Mouse (Mus musculus) thymus, postnatal 14 days (tissue): ENCODE data around the gene Rad51b.
A peak's percentile ranks its signal among the peaks of the same experiment; 100 is the strongest.
"Not testable (repeated sequence)": the region's sequence is repeated elsewhere in the genome, so short reads cannot be mapped to it uniquely, and the experiment has no call there.

Source experiments
- DNase-seq: peaks from one replicate; pipeline ENCODE4 v3.0.0; 2021

Gene Rad51b

DNA sequence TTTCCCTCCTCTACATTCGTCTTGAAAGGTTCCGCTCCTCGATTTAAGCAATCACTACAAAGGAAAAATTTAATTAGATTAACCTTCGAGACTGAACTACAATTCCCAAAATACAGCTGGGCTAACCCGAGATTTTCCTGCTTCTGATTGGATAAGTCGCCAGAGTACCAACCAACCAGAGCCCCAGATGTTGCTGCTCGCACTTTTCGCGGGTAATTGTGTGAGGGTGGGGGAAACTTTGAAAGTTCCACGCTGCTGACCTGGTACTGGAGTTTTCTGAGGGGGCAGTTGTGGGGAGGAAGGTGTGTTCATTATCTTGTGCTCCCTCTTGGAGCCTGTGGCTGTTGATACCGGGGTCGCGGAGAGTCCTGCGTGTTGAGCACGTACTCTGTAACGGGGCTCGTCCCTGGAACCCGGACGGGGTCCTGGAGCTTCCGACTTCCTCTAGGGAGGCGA lies at the start of gene Rad51b:
Rad51b (plus strand) TSS at position 162 of the 456 bp plus-strand sequence.
- peak; percentile 78 for DNase-seq

DNA sequence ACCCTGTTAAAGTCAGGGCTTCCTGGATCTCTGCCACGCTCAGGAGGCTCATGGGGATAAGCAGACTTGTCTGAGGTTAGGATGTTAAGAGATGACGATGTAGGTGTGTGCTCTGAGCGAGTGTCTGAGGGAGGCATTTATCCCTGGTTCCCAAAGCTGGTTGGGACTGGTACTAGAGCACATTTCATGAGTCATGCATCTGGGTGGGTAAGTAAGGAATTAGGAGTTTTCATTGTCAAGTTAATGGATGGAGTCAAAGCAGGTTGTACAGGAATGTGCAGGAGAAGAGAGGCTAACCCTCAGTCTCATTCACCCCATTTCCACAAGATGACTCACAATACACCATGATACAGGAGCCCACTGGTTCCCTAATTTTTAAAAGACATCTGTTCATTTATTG lies 49.0 kb upstream of the Rad51b start:
- DNase-seq: no peak

DNA sequence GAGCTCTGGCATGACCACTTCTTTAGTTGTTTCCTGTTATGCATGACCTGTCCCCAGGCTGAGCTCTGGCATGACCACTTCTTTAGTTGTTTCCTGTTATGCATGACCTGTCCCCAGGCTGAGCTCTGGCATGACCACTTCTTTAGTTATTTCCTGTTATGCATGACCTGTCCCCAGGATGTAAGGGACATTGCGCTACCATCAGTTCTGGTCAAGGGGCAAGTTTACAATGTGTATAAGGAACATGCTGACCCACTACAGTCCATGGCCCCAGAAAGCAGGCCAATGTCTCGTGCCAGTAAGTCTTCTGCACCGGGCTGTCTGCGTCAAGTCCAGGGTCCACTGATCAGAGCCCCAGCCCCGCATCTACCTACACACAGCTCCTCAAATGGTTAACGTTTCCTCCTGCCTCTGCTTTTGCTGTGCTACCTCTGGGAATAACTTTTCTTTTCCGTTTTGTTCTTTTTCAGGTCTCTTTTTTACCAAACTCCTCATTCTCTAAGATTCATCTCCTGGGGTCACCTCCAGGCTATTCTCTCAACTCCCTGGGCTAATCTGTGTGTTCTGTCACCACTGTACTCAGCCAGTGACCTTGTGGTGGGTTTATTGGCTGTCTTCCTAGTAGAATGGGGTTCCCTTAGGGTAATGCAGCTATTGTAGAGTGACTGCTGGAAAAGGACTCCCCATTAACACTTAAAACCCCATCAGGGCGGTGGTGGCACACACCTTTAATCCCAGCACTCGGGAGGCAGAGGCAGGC lies 43.6 kb upstream of the Rad51b start:
- DNase-seq: no peak

DNA sequence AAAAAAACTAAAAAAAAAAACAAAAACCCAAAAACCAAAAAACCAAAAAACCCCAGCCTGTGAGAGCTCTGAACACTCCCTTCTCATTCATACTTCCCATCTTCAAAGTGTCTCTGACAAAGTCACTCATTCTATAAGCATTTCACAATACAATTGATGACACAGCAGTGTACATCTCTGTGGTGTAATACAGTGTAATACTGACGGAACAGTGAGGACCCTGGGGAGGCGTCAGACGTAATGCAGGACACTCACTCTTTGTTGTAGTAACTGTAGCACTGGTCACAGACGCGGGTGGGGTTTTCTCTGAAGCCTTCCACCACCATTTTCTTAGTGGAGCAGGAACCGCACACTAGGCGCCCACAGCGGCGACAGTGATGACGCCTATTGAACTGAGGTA lies 42.1 kb upstream of the Rad51b start:
- DNase-seq: no peak

DNA sequence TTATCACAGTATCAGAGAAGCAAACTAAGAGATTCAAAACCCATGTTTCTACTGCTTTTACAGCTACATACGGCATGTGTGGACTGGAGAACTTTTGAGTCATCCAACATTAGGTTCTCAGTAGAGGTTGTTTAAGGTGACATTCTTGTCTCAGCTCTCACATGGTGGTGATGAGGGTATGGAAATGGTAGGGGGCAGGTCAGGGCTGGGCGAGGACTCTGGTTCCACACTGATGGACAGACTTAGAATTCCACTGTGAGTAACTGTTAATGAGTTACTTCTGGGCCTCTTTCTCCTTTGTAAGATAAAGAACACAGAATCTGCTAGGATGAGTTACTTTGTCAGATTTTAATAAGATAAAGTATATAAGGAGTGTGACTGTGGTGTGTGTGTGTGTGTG lies 36.9 kb upstream of the Rad51b start:
- DNase-seq: no peak

DNA sequence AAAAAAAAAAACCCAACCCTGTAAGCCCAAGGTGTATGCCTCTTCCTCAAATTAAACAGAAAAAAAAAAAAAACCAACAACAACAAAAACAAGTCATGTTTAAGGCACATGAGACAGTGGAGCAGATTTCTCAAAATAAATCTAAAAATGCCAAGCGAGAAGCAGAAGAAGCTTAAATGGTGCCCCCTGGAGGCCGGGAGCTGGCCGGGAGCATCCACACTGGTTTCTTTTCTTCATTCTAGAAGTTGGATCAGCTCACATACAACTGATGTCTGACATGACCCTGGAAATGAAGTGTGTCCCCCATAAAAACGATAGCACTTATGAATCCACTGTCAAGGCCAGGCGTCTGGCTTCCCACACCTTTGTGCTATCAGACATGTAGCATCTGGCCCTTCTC lies 36.0 kb upstream of the Rad51b start:
- DNase-seq: peak; percentile 10

DNA sequence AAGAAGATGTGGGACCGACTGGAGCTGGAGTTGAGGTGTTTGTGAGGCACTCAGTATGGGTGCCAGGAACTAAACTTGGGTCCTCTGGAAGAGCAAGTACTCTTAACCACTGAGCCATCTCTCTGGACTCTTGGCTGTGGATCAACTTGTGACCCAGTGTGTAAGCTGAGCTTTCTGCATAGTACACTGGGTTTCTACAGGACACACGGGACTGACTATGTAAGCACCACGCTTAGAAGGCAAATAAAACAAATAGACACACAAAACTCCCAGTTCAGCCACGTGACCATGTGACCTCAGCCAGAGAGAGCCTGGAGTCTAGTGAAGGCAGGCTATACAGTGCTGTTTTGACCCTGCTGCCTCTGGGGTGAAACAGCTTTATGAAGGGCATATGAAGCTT lies 24.5 kb upstream of the Rad51b start:
- no peak for DNase-seq

DNA sequence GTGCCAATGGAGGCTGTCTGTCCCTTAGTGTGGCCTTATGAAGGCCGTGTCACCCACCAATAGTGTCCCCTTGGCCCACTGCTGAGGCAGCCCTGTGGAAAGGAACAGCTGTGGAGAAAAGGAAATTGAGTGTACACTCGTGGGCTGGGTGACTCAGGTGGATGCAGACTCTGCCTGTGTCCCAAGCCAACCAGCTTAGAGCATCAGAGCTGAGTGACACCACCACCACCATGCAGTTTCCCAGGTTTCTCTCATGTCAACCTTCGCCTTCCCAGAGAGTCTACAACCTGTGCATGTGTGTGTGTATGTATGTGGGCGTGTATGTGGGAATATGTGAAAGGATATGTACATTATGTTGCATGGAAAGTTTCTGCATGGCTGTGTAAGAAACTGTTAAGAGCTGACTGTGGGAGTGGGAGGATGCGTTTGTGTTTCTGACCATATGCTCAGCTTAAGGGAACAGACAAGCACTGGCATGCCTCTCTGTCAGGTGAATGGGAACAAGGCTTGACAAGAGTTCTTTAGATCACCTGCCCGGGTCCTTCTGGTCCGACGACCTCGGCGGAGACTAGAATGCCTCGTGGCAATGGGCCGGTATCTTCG lies 17.5 kb upstream of the Rad51b start:
- DNase-seq: no peak

DNA sequence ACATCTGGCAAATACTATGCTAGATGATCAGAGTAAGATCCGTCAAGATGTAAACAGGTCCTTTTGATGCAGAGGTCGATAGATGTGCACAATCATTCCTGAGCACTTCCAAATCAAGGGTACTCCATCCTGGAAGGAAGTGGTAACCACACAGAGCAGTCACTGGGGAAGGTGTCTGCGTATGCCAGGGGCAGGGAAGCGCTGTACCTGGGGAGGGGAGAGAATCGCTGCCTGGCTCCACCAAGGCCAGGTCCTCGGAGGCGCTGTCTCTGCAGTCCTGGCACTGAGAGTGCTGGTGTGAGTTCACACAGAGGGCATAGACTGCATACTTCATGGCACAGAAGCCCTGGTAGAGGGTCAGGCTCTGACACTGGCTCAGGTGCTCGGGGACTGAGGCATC lies 14.5 kb upstream of the Rad51b start:
- DNase-seq: no peak

DNA sequence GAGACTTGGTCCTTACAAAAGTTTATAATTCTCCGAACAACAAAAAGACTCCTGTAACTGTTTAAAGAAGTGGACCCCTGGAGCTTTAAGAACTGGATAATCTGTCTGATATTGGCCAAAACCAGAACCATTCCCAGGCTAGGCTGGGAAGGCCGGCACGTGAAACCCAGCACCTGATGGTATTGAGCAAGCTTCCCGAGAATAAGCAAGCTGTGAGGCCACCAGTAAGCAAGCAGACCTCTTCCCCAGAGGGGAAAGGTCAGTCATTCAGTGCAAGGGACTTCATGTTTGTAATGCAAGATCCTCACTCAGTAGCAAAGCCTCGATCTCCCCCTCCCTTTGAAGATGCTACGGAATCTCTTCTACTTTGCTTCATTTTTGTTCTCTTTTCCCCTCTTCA lies 4.2 kb upstream of the Rad51b start:
- DNase-seq: no peak

DNA sequence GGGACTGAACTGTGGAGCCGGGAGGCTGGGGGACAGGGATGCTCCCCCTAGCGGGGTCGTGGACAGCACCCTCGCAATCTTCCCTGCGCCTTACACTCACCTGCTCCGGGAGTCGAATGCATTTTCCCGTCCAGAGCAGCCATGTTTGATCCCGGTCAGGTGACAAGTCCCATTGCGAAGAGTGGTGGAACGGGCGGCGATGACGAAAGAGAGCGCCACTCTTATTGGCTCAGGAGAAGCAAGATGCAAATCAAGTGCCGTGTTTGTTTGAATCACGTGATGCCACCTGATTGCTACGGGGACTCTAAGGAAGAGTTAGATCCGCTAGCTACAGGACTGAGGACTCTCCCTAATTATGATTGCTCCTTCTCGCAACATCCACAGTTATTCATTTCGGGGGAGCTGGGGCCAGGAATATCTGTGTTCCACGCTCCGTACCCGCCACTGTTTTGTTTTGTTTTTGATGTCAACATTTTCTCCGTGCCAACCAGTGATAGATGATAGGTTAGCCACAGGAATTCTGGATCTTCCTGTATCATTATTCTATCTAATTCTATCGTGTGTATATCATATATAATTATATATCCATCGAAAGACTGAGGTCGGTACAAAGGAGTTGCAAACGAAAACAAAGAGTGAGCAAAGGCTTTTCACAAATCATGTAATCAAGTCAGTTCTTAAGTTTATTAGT lies 811 bp upstream of the Rad51b start, which contains the start of gene Zfyve26:
Zfyve26 (minus strand) TSS at position 179 of the 691 bp plus-strand sequence.
- DNase-seq: peak; percentile 91

DNA sequence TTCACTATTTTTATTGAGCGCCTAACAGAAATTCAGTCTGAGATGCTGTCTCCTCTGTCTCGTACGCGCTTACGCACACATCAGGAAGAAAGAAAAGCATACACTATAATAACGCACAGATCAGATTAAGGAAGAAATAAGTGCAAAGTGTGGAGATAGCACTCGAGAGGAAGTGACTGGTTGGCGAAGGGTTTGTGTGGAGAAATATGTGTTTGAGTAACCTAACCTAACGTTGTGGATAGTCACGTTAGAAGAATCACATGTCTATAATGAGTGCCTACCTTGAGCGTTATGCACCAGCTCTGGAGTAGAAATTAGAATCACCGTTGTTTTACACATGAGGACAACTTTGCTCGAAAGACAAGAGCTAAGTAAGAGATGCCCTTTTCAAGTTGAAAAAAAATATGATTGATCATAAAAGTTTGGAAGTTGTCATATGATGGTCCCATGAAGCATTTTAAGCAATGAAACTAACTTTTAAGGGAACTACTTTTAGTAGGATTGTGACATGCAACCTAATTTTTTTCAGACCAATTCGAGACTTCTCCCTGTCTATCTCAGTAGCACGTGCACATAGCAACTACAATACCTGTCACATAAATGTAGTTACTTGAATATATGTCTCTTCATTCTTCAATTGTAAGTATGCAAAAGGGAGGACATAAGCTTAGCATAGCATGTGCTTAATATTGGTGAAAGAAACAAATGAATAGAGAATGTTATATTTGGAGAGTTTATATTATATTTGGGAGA lies 978 bp downstream of the Rad51b start:
- DNase-seq: no peak

DNA sequence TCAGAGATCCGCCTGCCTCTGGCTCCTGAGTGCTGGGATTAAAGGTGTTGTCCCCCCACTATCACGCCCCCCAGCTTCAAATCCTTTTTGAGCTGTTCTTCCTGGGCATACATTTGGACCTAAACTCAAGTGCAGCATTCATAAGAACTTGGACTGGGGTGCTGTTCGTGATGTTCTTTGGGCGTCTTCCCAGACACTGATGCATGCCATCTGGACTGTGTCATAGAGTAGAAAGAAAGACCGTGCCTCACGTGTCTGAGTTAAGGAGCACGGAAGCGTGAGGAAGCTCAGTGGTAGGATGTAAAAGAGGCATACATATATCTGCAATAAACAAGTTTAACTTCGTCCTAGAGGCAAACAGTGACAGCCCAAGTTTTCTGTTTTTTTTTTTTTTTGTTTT lies 4.7 kb downstream of the Rad51b start:
- no peak for DNase-seq

DNA sequence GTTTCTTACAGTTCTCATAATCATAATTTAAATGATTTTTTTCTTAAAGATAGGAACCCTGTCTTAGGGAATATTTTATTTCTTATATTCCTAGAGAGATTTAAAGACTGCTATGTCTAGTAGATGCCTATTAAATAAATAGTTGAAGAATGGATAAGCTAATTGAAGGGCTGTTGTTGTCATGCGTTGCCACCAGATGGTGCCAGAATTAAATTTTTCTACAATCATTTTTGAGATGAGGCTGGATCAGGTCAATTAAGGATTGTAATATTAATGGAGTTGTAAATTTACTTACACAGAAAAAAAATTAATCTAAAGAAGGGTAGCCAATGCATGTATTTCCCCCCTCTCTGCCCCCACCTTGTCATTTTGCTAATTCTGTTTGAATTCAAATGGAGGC lies 8.0 kb downstream of the Rad51b start:
- DNase-seq: no peak

DNA sequence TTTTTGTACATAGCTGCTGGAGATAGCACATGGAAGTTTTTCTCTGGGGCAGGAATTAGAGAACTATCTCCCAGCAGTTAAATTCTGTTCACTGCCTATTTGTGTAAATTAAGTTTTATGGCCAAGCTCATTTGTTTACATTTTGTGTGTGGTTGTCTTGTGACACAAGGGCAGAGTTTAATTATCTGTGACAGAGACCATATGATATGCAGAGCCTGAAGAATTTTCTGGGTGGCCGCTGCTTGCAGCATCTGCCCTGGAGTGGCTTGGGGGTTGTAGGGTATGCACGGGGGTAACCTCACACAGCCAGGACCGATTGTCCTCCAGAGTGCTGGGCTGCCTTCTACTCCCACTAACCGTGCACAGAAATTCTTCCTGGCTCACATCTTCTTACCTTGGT lies 8.9 kb downstream of the Rad51b start:
- no peak for DNase-seq

DNA sequence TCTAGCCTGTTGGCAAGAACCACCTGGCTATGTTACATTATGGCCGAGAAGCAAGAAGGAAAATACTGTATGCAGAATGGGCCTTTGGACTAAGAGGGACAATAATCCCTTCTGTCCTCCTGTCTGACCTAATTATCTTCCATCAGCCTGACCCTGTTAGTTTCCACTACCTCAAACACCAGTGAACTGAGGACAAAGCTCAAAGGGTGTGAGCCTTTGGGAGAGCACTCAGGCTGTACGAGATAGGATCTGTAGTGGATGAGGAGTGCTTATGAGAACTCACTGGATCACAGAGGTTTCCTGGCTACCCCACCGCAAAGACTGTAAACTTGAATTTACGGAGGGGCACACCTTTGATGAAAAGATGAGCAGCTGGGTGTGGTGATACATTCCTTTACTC lies 16.6 kb downstream of the Rad51b start:
- DNase-seq: no peak

DNA sequence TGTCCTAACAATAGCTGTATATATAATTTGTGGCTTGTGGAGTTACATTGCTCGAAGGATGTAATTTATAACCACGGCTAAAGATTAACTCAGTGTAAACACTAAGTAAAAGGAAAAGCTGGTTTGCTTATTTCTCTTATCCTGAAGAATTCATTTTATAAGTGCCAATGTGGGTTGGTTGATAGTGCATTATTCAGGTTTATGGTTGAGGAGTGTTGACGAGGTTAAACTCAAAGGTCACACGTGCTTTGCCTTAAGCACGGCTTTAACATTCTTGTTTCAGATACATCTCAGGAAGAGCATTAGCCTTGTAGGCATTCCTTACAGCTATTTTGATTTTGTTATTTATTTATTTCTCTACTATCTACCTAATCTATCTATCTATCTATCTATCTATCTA lies 20.3 kb downstream of the Rad51b start:
- no peak for DNase-seq

DNA sequence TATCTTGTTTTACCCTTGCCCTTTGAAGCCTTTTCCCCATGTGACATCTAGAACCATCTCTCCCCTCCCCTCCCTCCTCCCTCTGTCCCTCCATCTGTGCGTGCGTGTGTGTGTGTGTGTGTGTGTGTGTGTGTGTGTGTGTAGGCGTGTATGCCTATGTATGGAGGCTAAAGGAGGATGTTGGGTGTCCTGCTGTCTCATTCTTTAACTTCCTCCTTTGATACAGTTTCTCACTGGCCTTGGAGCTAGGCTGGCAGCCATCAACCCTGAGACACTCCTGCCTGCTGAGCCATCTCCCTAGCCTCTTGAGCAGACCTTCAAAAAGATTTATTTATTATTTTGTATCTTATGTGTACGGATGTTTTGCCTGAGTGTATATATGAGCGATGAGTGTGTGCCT lies 23.8 kb downstream of the Rad51b start:
- no peak for DNase-seq

DNA sequence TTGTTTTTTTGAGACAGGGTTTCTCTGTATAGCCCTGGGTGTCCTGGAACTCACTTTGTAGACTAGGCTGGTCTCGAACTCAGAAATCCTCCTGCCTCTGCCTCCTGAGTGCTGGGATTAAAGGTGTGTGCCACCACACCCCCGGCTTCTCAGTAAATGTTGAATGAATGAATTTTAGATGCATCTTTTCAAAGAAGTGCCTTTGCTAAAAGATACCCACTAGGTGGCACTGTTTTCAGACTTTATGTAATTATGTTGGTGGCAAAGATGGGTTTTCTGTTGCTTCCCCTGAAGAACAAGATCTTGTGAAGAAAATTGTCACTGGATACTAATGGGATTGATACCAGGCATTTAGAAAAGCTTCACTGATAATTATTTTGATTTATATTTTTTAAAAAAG lies 25.5 kb downstream of the Rad51b start:
- not testable (repeated sequence) for DNase-seq

DNA sequence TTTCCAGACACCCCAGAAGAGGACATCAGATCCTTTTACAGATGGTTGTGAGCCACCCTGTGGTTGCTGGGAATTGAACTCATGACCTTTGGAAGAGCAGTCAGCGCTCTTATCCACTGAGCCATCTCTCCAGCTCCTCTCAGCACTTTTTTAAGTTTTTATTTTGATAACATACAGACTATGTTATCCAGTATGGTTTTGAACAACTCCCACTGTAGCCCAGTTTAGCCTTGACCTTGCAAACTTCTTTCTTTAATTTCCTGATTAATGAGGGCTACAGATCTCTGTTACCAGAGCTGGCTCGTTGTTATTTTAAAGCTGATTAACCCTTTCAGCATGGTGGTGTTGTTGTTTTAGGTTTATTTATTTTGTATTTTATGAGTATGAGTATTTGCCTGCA lies 29.2 kb downstream of the Rad51b start:
- no peak for DNase-seq

DNA sequence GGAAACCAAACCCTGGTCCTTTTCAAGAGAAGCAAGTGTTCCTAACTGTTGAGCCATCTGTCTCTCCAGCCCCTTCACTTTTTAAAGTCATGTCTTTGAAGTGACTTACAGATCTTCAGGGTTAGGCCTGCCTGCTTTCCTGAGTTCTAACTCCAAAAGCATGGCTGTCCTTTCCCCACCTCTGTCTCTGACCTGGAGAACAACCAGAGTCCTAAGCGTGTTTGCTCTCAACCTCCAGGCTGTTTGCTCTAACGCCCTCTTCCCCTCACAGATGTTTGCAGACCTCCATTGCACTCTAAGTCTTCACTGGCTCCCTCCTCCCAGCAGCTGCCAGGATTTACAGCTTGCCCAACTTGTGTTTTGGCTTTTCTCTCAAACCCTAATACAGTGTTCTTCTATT lies 29.7 kb downstream of the Rad51b start:
- DNase-seq: no peak

DNA sequence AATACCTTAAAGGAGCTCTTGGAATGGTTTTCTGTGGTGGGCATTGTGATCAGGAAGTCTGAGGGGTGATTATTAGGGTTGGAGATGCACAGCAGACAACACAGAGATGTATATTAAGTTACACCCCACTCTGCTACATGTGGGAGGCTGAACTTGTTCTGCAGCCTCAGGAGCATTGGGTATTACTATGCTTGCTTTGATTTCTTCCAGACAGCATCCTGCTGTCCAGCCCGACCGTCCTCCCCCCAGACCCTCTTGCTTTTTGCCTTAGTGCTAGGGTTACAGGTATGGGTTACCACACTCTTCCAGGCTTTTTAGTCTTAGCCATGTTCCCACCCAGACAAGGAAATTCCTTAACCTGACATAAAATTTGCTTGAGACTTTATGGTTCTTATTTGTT lies 30.8 kb downstream of the Rad51b start:
- DNase-seq: no peak

DNA sequence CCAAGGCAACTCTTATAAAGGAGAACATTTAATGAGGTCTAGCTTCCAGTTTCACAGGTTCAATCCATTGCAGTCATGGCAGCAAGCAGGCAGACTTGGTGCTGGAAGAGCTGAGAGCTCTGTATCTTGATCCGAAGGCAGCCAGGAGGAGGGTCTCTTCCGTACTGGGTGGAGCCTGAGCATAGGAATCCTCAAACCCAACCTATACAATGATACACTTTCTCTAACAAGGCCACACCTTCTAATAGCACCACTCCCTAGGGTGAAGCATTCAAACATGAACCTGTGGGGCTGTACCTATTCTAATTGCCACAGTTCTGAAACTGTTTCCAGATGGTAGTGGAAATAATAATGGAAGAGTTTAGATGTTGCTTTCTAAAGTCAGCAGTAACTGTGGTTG lies 33.5 kb downstream of the Rad51b start:
- no peak for DNase-seq
